Mouse (Mus musculus): ENCODE measurements at regions not wholly inside any gene's neighbourhood (a gene's known extent, or its start where the extent isn't known, plus 50 kb on each side); places are given as distances from the start of the nearest gene placed in this dataset.

DNA sequence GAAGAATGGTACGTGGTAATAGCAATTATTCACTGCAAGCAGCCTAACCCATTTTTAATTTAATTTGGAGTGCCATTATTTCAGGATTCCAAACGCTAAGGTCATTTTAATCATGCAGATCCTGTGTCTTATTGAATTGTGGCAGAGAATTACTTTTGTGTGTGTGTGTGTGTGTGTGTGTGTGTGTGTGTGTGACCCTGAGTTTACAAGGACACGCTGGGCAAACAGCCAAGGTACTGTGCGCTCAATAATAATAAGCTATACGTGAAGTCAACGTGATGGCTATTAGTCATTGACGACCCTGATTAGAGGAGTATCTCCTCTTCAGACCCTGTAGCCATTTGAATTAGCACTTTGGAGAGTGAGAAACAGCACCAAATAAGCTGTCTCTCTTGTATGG is 144.1 kb downstream of the Klf7 start:
- DNase-seq: no peak

DNA sequence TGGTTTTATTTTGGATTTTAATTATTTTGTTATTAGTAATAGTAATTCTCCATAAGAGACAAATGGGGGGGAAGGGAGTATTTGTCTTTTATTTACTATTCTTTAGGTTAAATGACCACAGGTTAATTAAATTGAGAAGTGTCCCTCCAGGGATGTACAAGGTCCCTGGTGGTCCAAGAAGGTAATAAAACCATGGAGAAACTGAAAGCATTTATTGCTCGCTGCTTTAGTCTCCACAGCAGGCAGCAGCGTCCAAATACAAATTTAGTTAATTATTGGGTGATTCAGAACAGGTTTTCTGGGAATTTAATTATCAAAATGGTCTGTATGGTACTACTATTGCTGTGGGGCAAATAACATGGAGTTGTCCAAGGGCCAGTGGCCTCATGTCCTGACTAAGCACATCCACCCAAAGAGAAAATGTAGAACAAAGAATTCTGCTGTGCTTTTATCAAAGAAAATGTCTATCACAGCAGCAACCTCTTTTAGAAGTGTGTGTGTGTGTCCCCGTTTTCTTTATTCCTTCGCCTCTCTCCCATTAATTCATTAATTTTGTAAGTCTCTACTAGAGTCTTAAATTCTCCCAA is 144.7 kb downstream of the Klf7 start:
- no peak for DNase-seq

DNA sequence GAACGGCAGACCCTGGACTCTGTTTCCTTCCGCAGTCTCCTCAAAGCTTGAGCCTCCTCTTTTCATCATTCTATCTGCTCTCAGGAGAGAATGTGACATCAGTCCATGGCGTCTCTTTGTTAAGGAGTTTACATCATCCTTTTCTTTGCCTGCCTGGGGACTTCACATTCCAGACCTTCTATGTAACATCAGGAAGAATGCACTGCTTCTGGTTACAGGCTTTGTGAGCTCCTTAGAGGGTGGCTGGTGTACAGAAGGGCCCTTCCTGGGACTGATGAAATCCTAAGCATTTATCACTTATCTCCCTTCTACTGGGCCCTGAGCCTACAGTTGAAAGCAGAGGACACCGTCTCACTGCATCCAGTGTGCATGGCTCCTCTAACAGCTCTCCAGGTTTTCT is 145.2 kb downstream of the Klf7 start:
- no peak for DNase-seq

GRCm38 (mm10) chr1:63967849-63968248 is 154.2 kb downstream of the Klf7 start:
- no peak for DNase-seq

DNA sequence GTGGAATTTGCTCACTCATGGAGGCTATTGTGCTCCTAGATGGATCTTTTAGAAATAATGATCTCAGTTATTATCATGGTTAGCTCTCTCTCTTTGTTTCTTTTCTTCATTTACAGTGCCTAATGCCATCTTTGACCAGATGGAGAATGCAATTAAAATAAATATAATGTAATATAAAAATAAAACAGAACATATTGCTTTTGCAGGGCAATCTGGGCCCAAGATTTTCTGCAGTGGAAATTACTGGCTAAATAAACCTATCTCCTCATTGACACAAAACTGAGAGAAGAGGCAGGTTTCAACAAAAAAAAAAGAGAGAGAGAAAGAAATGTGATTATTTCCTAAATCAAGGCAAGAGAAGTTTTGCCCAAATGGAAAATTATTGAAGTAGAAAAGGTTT is 156.6 kb downstream of the Klf7 start:
- DNase-seq: no peak

GRCm38 (mm10) chr1:63964519-63964918 is 157.6 kb downstream of the Klf7 start:
- no peak for DNase-seq

- DNase-seq: no peak
These were observed 166.3 kb downstream of the Klf7 start for GRCm38 (mm10) chr1:63955701-63956355.

- no peak for DNase-seq
These were observed 167.1 kb downstream of the Klf7 start for GRCm38 (mm10) chr1:63954876-63955513.

DNA sequence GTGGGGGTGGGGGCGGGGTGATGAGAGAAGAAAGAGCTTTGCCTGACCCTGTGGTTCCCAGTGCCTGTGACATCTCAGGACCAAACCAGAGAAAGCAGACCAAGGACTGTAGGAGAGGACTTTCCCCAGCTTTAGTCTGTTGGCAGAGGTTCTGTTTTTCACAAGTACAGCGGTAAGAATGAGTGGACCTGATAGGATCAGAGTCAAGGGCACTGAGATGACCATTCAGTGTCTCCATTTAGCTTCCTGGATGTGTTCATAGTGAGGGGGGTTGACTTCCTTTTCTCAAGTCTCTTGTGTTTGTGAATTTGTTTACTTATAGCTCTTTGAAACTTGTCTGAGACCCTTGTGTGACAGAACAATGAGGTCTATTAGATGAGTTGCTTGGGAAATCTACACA is 167.9 kb downstream of the Klf7 start:
- DNase-seq: peak in 1 of 2 experiments; percentile 1

GRCm38 (mm10) chr1:63953229-63953883 is 168.7 kb downstream of the Klf7 start:
- DNase-seq: peak; percentile 49 to 65

GRCm38 (mm10) chr1:63951663-63952062 is 170.4 kb downstream of the Klf7 start:
- DNase-seq: no peak

DNA sequence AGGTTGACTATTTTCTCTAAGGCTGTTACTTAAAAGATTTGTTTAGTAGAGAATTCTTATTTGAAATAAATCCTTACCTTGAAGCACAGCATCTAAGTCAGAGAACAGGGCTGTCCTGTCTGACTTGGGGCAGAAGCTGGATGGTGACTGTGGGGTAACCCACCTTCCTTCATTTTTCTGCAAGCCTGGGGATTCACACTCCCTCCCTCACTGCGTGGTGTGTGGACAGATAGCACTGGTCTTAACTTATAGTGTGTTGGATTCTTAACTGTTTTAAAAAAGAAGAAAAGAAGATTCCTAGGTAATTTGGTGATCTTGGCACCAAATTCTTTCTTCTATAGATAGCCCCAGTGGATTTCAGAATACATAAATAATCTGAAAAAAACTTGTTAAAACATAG is 174.8 kb downstream of the Klf7 start:
- DNase-seq: no peak

- no peak for DNase-seq
These were observed 175.2 kb downstream of the Klf7 start for GRCm38 (mm10) chr1:63946834-63947233.

- no peak for DNase-seq
These were observed 175.7 kb upstream of the 4933402D24Rik start for GRCm38 (mm10) chr1:63944786-63945185.

DNA sequence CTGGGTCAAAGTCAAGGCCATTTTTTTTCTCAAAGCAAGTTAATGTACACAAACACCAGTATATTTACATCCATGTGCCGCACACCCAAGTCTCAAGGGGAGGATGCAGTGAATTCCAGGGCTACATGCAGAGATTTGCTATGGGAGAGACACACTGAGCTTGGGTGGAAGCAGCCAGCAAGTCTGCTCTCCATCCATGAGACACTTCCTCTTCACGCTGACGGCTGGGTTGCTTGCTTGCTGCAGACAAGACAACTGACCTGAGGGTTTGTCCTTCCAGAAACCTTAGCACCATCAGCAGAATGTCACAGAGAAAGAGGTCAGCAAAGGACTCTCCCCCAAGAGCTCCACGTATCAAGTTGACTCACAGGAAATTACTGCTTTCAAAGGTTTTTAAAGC is 169.3 kb upstream of the 4933402D24Rik start:
- DNase-seq: no peak

DNA sequence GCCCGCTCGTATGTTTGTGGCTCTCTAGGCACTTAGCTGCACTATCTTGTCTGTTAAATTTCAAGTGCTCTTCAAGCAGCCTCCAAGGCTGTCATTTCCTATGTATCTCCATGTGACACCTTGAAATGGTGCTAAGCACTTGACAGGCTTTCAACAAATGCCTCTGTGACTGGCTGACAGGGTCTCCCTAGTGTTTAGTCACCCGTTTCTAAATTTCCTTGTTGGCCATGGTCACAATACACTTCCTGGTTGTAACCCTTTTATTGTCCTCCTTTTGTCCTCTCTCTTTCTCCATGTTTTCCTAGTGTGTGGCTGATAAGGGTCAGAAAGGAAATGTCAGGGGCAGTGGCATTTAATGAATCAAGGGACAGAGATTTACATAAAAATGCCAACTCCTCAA is 168.4 kb upstream of the 4933402D24Rik start:
- no peak for DNase-seq

GRCm38 (mm10) chr1:63934570-63935280 is 165.7 kb upstream of the 4933402D24Rik start:
- DNase-seq: no peak

- DNase-seq: no peak
These were observed 163.4 kb upstream of the 4933402D24Rik start for GRCm38 (mm10) chr1:63932484-63932883.

DNA sequence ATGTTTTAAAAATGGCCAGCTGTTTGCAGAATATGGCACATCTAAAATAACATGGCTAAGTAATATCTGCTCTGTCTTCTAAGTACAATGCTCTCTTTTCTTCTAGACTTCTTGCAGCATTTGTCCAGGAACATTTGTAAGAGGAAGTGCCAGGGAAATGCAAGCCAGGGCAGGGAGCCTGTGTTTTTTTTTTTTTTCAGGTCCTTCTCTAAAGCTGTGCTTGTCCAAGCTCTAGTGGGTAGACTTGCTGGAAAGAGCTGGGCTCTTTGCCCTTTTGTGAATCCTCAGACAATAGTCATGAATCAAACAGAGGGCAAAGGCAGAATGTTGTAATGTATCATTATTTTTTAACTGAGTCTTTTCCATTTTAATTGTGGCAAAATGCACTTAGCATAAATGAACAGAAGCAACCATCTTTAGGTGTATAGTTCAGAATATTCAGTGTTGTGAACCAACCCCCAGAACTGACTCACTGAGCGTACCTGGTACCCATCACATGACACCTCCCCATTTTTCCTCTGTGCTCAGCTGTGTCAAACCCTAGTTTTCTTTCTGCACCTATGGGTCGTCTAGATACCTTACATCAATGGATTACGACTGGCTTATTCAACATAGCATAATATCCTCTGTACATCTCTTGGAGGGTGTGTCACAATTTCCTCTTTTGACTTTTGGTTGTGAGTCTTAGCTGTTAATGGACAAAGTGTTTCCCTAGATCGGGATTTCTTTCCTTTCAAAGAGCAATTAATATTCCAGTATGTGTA is 160.5 kb upstream of the 4933402D24Rik start:
- no peak for DNase-seq

GRCm38 (mm10) chr1:63928850-63929249 is 159.8 kb upstream of the 4933402D24Rik start:
- no peak for DNase-seq

DNA sequence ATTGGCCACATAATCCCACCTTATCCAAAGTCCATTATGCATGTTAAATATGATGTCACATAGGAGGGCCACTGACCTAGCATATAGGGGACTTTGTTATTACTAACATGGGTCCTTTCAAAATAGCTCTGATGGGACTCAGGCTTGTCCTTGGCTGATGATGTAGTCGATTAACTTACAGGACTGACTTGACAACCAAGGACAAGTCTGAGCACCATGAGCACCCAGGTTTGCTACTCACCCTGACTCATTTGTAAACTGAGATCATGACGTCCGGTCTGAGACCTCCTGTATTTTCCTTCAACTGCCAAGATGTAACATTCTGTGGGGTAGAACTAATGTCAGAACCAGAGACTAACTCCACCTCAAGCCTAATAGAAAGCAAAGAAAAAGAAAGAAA is 159.3 kb upstream of the 4933402D24Rik start:
- DNase-seq: no peak

DNA sequence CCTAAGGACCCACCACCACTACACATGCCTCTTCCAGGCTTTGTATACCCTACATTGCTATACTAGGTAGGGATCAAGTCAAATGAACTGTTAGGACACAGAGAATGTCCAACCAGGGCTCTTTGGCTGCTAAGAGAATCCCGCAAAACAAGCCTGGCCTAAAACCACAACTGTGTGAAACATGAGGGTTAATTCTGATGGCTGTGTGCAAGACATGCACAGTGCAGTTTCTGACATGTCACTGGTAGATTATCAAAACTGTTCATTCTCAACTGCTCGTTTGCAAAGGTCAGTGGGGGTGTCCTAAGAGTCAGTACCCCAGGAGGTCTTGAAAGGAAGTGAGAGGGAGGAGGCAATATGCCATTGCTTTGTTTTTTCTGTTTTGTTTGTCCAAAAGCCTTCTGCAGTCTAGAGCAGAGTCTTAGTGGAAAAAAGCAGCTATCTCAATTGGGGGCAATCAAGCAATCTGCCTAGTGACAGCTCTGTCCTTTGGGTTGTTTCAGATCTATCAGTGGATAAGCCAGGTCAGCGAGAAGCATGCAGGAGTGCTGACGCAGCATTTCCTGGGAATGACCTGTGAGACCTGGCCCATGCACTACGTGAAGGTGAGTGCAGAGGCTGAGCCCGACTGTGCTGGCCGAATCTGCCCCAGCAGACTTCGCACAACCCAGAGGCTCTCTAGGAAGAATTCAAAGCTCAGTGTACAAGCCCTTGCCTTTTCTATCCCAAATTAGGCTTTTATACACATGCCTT is 151.3 kb upstream of the 4933402D24Rik start:
- no peak for DNase-seq

Measured in lung, adult 18-20 months (tissue).